Mouse (Mus musculus) kidney, postnatal 0 days (tissue): Measurements from ENCODE around the gene Lce3d. TPM values are rescaled to one million over a fixed set of nuclear protein-coding genes. Genes with fewer than 3 reads are reported as not detected.
A peak's percentile ranks its signal among the peaks of the same experiment; 100 is the strongest.

ENCODE experiments used
- ATAC-seq: fragments of 200-750 bp; cut with Nextera tagmentation; replicated peaks from 2 replicates; pipeline ENCODE4 v1.8.0; 2017; ENCODE audit warnings: low read depth, moderate number of reproducible peaks, moderate TSS enrichment, moderate library complexity; ENCODE audit not compliant: low FRiP score
- DNase-seq: peaks from one replicate; pipeline ENCODE4 v3.0.0-alpha.2; 2016; ENCODE audit warnings: low spot score
- H3K27ac ChIP-seq: fragments of 300-500 bp; sonication (generic); 2 replicates; pipeline ENCODE4 v1.5.1; 2014; ENCODE audit warnings: mild to moderate bottlenecking
- H3K27me3 ChIP-seq: fragments of 300-500 bp; sonication (generic); 2 replicates; pipeline ENCODE4 v1.6.1; 2014; ENCODE audit warnings: low read length, mixed read lengths; ENCODE audit not compliant: insufficient read depth
- H3K36me3 ChIP-seq: fragments of 300-500 bp; sonication (generic); 2 replicates; pipeline ENCODE4 v1.6.1; 2014; ENCODE audit warnings: low read length, mixed read lengths; ENCODE audit not compliant: insufficient read depth
- H3K4me1 ChIP-seq: fragments of 300-500 bp; sonication (generic); replicated peaks from 2 replicates; pipeline ENCODE4 v1.6.1; 2014; ENCODE audit warnings: antibody characterized with exemption, low read length, mixed read lengths; ENCODE audit not compliant: insufficient read depth
- H3K4me2 ChIP-seq: fragments of 300-500 bp; sonication (generic); 2 replicates; pipeline ENCODE4 v1.6.1; 2014; ENCODE audit warnings: mild to moderate bottlenecking, low read length, moderate library complexity, mixed read lengths
- H3K4me3 ChIP-seq: fragments of 300-500 bp; sonication (generic); replicated peaks from 2 replicates; pipeline ENCODE4 v1.5.1; 2014; ENCODE audit warnings: low read depth, low read length
- H3K9ac ChIP-seq: fragments of 300-500 bp; sonication (generic); 2 replicates; pipeline ENCODE4 v1.6.1; 2014; ENCODE audit warnings: low read depth, low read length
- H3K9me3 ChIP-seq: fragments of 300-500 bp; sonication (generic); replicated peaks from 2 replicates; pipeline ENCODE4 v1.6.1; 2016; ENCODE audit warnings: low read length, inconsistent platforms, mixed read lengths
- CTCF ChIP-seq: IDR thresholded peaks from 2 replicates; pipeline ENCODE4 v1.5.1; 2016; ENCODE audit warnings: antibody characterized with exemption, low read depth, mild to moderate bottlenecking, moderate library complexity
- WGBS: fragments of 180-500 bp; shearing (Covaris S2); extraction: QIAGEN DNeasy Blood & Tissue Kit; methylation state at CpG from one replicate; pipeline ENCODE4 v1.1.7; 2014; 5-methylcytosine and 5-hydroxymethylcytosine counted together
- polyA plus RNA-seq: library from polyadenylated mRNA; unstranded; fragments of >200 nt; fragmentation: Nextera tagmentation; extraction: Ambion mirVana; gene quantifications from 2 replicates; pipeline ENCODE4 v1.2.1, GENCODE M21; 2015

The Lce3d gene
- not detected in 2 replicates for polyA plus RNA-seq

GRCm38 (mm10) chr3:92957090-92957489, at the start of gene Lce3d:
Lce3d (plus strand) TSS chr3:92957390.
- no peak for ATAC-seq
- 100% methylated on average over 1 of the region's 1 CpGs for WGBS
- no peak for TF ChIP-seq CTCF
- H3K9ac ChIP-seq = no peak within 1 kb of the TSS
- H3K4me3 ChIP-seq = no peak within 1 kb of the TSS
- H3K27ac ChIP-seq = no peak within 1 kb of the TSS
- H3K36me3 ChIP-seq = no peaks in the 10 kb centered on the region
- no peaks in the 10 kb centered on the region for H3K9me3 ChIP-seq
- DNase-seq = no peak
- H3K4me1 ChIP-seq = no peaks in the 10 kb centered on the region
- H3K4me2 ChIP-seq = no peak within 1 kb of the TSS
- H3K27me3 ChIP-seq = no peaks in the 10 kb centered on the region

GRCm38 (mm10) chr3:92907571-92907970, 49.6 kb upstream of the Lce3d start:
- H3K9ac ChIP-seq = no peak overlapping the region
- no peaks in the 10 kb centered on the region for H3K9me3 ChIP-seq
- WGBS = 19% methylated on average over 4 of the region's 4 CpGs
- no peaks in the 10 kb centered on the region for H3K36me3 ChIP-seq
- H3K27me3 ChIP-seq = no peaks in the 10 kb centered on the region
- peak; percentile 71 for DNase-seq
- no peak overlapping the region for H3K27ac ChIP-seq
- H3K4me2 ChIP-seq = no peak overlapping the region
- peak; percentile 68 for TF ChIP-seq CTCF
- 0 out of 2 replicates have a peak, but pooled peaks have one; percentile 52 for ATAC-seq
- no peaks in the 10 kb centered on the region for H3K4me1 ChIP-seq
- no peak overlapping the region for H3K4me3 ChIP-seq

- WGBS = 56% methylated on average over 4 of the region's 4 CpGs
- 0 out of 2 replicates have a peak, but pooled peaks have one; percentile 57 for ATAC-seq
- peak; percentile 74 for TF ChIP-seq CTCF
Observed at GRCm38 (mm10) chr3:92920364-92920763, 36.8 kb upstream of the Lce3d start.

GRCm38 (mm10) chr3:92926130-92926529, 31.1 kb upstream of the Lce3d start, which contains the start of gene Lce3a:
Lce3a (minus strand) TSS chr3:92926230.
- 67% methylated on average over 2 of the region's 2 CpGs for WGBS
- Histone ChIP-seq H3K4me2 (no peak within 1 kb of the TSS), H3K4me1 (no peaks in the 10 kb centered on the region), H3K4me3 (no peak within 1 kb of the TSS), H3K9ac (no peak within 1 kb of the TSS), H3K27me3 (no peaks in the 10 kb centered on the region), H3K27ac (no peak within 1 kb of the TSS), H3K36me3 (no peaks in the 10 kb centered on the region), H3K9me3 (no peaks in the 10 kb centered on the region)
- no peak for ATAC-seq
- no peak for TF ChIP-seq CTCF
- DNase-seq = no peak

More at GRCm38 (mm10) chr3:92920364-92920763, 36.8 kb upstream of the Lce3d start:
- H3K4me1 ChIP-seq = no peaks in the 10 kb centered on the region
- no peaks in the 10 kb centered on the region for H3K9me3 ChIP-seq
- H3K4me2 ChIP-seq = no peak overlapping the region
- DNase-seq = peak; percentile 49
- no peaks in the 10 kb centered on the region for H3K36me3 ChIP-seq
- no peak overlapping the region for H3K4me3 ChIP-seq
- H3K27me3 ChIP-seq = no peaks in the 10 kb centered on the region
- no peak overlapping the region for H3K9ac ChIP-seq
- no peak overlapping the region for H3K27ac ChIP-seq

GRCm38 (mm10) chr3:92932679-92933078, 24.5 kb upstream of the Lce3d start, which contains the start of gene Lce3b:
Lce3b (plus strand) TSS chr3:92932979.
- H3K27ac ChIP-seq = no peak within 1 kb of the TSS
- no peak within 1 kb of the TSS for H3K4me3 ChIP-seq
- no peaks in the 10 kb centered on the region for H3K36me3 ChIP-seq
- DNase-seq = no peak
- no peaks in the 10 kb centered on the region for H3K9me3 ChIP-seq
- 64% methylated on average over 2 of the region's 2 CpGs for WGBS
- no peak within 1 kb of the TSS for H3K9ac ChIP-seq
- TF ChIP-seq CTCF = no peak
- no peak for ATAC-seq
- no peak within 1 kb of the TSS for H3K4me2 ChIP-seq
- no peaks in the 10 kb centered on the region for H3K27me3 ChIP-seq
- no peaks in the 10 kb centered on the region for H3K4me1 ChIP-seq

- H3K4me2 ChIP-seq = no peak within 1 kb of the TSS
- no peaks in the 10 kb centered on the region for H3K36me3 ChIP-seq
- H3K4me1 ChIP-seq = no peaks in the 10 kb centered on the region
- no peak within 1 kb of the TSS for H3K4me3 ChIP-seq
- no peak for TF ChIP-seq CTCF
- ATAC-seq = no peak
- no peak within 1 kb of the TSS for H3K9ac ChIP-seq
- H3K9me3 ChIP-seq = no peaks in the 10 kb centered on the region
- H3K27me3 ChIP-seq = no peaks in the 10 kb centered on the region
- 54% methylated on average over 1 of the region's 1 CpGs for WGBS
- no peak for DNase-seq
- no peak within 1 kb of the TSS for H3K27ac ChIP-seq
Observed at GRCm38 (mm10) chr3:92944186-92944585, 13.0 kb upstream of the Lce3d start, which contains the start of gene Lce3c. Lce3c (plus strand) TSS chr3:92944486.

- WGBS = 93% methylated on average over 2 of the region's 2 CpGs
- DNase-seq = no peak
- no peak for TF ChIP-seq CTCF
- Histone ChIP-seq H3K4me2 (no peak within 1 kb of the TSS), H3K36me3 (no peaks in the 10 kb centered on the region), H3K4me1 (no peaks in the 10 kb centered on the region), H3K27me3 (no peaks in the 10 kb centered on the region), H3K27ac (no peak within 1 kb of the TSS), H3K9me3 (no peaks in the 10 kb centered on the region), H3K4me3 (no peak within 1 kb of the TSS), H3K9ac (no peak within 1 kb of the TSS)
- ATAC-seq = no peak
Observed at GRCm38 (mm10) chr3:92966761-92967160, 9.6 kb downstream of the Lce3d start, which contains the start of gene Lce3e. Lce3e (plus strand) TSS chr3:92967061.
